Mouse (Mus musculus): ENCODE data around the gene Wdr63. TPM values are rescaled to one million over a fixed set of nuclear protein-coding genes. Genes with fewer than 3 reads are reported as not detected.
A peak's percentile ranks its signal among the peaks of the same experiment; 100 is the strongest.

Gene Wdr63
- total and polyA plus RNA-seq, 3 experiments, result not detected

- H3K36me3 ChIP-seq (ENCODE audit: control insufficient read depth in 1 of 2, insufficient read depth in 2 of 2, low read length in 2 of 2), result peaks cover 0 to 2% of the 10 kb centered on the region in 2 experiments; a peak in 2 of 4 replicates
- H3K4me3 ChIP-seq (ENCODE audit: control insufficient read depth in 1 of 2, insufficient read depth in 1 of 2, low read depth in 2 of 2, low read length in 2 of 2), result peak within 1 kb of the TSS; percentile 58 to 63
- peak; percentile 19 for DNase-seq (ENCODE audit: low read depth, low spot score)
- TF ChIP-seq RAD21 (IDR thresholded peaks at IDR 0.05; ENCODE audit: low read depth, low read length) (no peak), ZMIZ1 (IDR thresholded peaks at IDR 0.05; ENCODE audit: low read depth, low read length) (no peak), MXI1 (IDR thresholded peaks at IDR 0.05; ENCODE audit: low read depth, low read length) (no peak)
- no peaks in the 10 kb centered on the region for H3K79me2 ChIP-seq (ENCODE audit: control insufficient read depth, insufficient read depth, low read length, poor library complexity)
- no peaks in the 10 kb centered on the region for H3K9me3 ChIP-seq (replicated peaks; ENCODE audit: insufficient read depth, low read length)
- H3K4me1 ChIP-seq (ENCODE audit: control insufficient read depth in 1 of 2, insufficient read depth in 2 of 2, low read length in 2 of 2), result peaks cover 6 to 7% of the 10 kb centered on the region in 2 experiments
- H3K27ac ChIP-seq (ENCODE audit: control insufficient read depth, low read depth, low read length), result no peak within 1 kb of the TSS
- no peaks in the 10 kb centered on the region; a peak in 1 of 4 replicates for H3K27me3 ChIP-seq (ENCODE audit: control insufficient read depth in 1 of 2, insufficient read depth in 2 of 2, low read length in 2 of 2)
- peak within 1 kb of the TSS; percentile 53 for H3K9ac ChIP-seq (ENCODE audit: control insufficient read depth, low read depth, low read length, poor library complexity, severe bottlenecking)
Observed at GRCm38 (mm10) chr3:146149156-146150057, 41.5 kb upstream of the Wdr63 start, which contains the start of gene Mcoln2. TSS of gene Mcoln2 (plus strand) at chr3:146149833.

- Histone ChIP-seq H3K27me3 (ENCODE audit: control insufficient read depth in 1 of 2, insufficient read depth in 2 of 2, low read length in 2 of 2) (no peaks in the 10 kb centered on the region; a peak in 1 of 4 replicates), H3K27ac (ENCODE audit: control insufficient read depth, low read depth, low read length) (peak overlapping the region; percentile 29; the same call in 1 of the 2 replicates), H3K9me3 (replicated peaks; ENCODE audit: insufficient read depth, low read length) (no peaks in the 10 kb centered on the region), H3K4me3 (ENCODE audit: control insufficient read depth in 1 of 2, insufficient read depth in 1 of 2, low read depth in 2 of 2, low read length in 2 of 2) (peak overlapping the region; percentile 36 to 41), H3K79me2 (ENCODE audit: control insufficient read depth, insufficient read depth, low read length, poor library complexity) (no peaks in the 10 kb centered on the region), H3K4me1 (ENCODE audit: control insufficient read depth in 1 of 2, insufficient read depth in 2 of 2, low read length in 2 of 2) (peaks cover 6 to 7% of the 10 kb centered on the region in 2 experiments), H3K9ac (ENCODE audit: control insufficient read depth, low read depth, low read length, poor library complexity, severe bottlenecking) (peak overlapping the region; percentile 29), H3K36me3 (ENCODE audit: control insufficient read depth in 1 of 2, insufficient read depth in 2 of 2, low read length in 2 of 2) (peaks cover 0 to 2% of the 10 kb centered on the region in 2 experiments; a peak in 2 of 4 replicates)
- peak; percentile 82 for DNase-seq (ENCODE audit: low read depth, low spot score)
- TF ChIP-seq USF2 (IDR thresholded peaks at IDR 0.05; ENCODE audit: borderline replicate concordance in 1 of 2, insufficient read depth in 1 of 2, low read depth in 1 of 2, low read length in 2 of 2) (no peak), ZNF384 (IDR thresholded peaks at IDR 0.05; ENCODE audit: low read depth, low read length) (no peak), CHD1 (IDR thresholded peaks at IDR 0.05; ENCODE audit: low read depth, low read length) (no peak), JUND (IDR thresholded peaks at IDR 0.05; ENCODE audit: low read depth, low read length) (no peak), MAFK (IDR thresholded peaks at IDR 0.05; ENCODE audit: borderline replicate concordance, low read depth, low read length) (peak; percentile 94), MYC (IDR thresholded peaks at IDR 0.05; ENCODE audit: low read depth, low read length) (no peak), SIN3A (IDR thresholded peaks at IDR 0.05; ENCODE audit: low read length) (0 out of 2 replicates have a peak, but pooled peaks have one; percentile 20), TBP (IDR thresholded peaks at IDR 0.05; ENCODE audit: low read depth, low read length) (no peak), GABPA (IDR thresholded peaks at IDR 0.05; ENCODE audit: low read depth, low read length) (peak; percentile 93), EP300 (IDR thresholded peaks at IDR 0.05; ENCODE audit: low read depth in 1 of 2, low read length in 2 of 2) (peak; percentile 29 to 54; a peak in 1 of 4 replicates), POLR2AphosphoS2 (IDR thresholded peaks at IDR 0.05; ENCODE audit: low read length) (no peak), CHD2 (IDR thresholded peaks at IDR 0.05; ENCODE audit: low read length) (no peak), TAL1 (IDR thresholded peaks at IDR 0.05; ENCODE audit: low read length) (no peak), POLR2AphosphoS5 (IDR thresholded peaks at IDR 0.05; ENCODE audit: borderline replicate concordance, low read depth, low read length) (no peak), CTCF (IDR thresholded peaks at IDR 0.05 in 2 of 3, conservative IDR thresholded peaks at IDR 0.05 in 1 of 3; ENCODE audit: control insufficient read depth in 1 of 3, insufficient read depth in 1 of 3, low read depth in 2 of 3, low read length in 3 of 3, poor library complexity in 1 of 3, severe bottlenecking in 1 of 3) (no peak), UBTF (IDR thresholded peaks at IDR 0.05; ENCODE audit: borderline replicate concordance, insufficient read depth, low read depth, low read length) (no peak), E2F4 (IDR thresholded peaks at IDR 0.05; ENCODE audit: borderline replicate concordance, low read depth, low read length) (no peak), GATA1 (IDR thresholded peaks at IDR 0.05; ENCODE audit: low read depth, low read length) (peak; percentile 44; the same call in 1 of the 2 replicates), MEF2A (IDR thresholded peaks at IDR 0.05; ENCODE audit: extremely low read depth, insufficient replicate concordance, low read depth, low read length, poor library complexity, severe bottlenecking) (no peak), NELFE (IDR thresholded peaks at IDR 0.05; ENCODE audit: low read depth, low read length) (no peak), ETS1 (IDR thresholded peaks at IDR 0.05; ENCODE audit: low read depth, low read length) (peak; percentile 56), ELF1 (IDR thresholded peaks at IDR 0.05; ENCODE audit: low read depth, low read length) (no peak), BHLHE40 (IDR thresholded peaks at IDR 0.05; ENCODE audit: borderline replicate concordance, low read depth, low read length) (no peak), POLR2A (IDR thresholded peaks at IDR 0.05; ENCODE audit: control insufficient read depth in 1 of 2, insufficient read depth in 1 of 2, low read depth in 1 of 2, low read length in 2 of 2, poor library complexity in 1 of 2) (no peak), MXI1 (IDR thresholded peaks at IDR 0.05; ENCODE audit: low read depth, low read length) (no peak; the same call in 1 of the 2 replicates), ZKSCAN1 (IDR thresholded peaks at IDR 0.05; ENCODE audit: low read depth, low read length) (no peak), SMC3 (IDR thresholded peaks at IDR 0.05; ENCODE audit: low read depth, low read length) (no peak)
Observed at GRCm38 (mm10) chr3:146146131-146146530, 38.2 kb upstream of the Wdr63 start.

Measured in MEL (cell line).